Comparison of ENCODE assay signal across 27 mouse cellular contexts in the genomic region with DNA sequence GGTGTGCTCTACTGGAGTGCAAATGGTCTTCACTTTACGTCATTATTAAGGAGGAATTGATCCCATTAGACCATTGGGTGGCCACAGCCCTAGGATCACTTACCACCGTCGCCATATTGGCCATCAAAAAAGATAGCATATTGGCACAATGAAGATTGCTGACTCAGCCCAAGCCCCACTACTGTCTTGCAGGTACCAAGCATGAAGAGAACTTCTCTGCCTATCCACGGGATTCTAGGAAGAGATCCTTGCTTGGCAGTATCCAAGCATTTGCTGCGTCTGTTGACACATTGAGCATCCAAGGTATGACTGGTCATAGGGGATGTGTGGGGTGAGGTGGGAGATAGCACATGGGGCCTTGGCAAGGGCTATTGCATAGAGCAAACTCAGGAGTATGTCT. TPM values are rescaled to one million over a fixed set of nuclear protein-coding genes. Genes with fewer than 3 reads are reported as not detected.
"Had no signal": no experiment of that assay in that cellular context is flagged by ENCODE, and none has a peak within 500 bp of the region (broad histone marks: within the 10 kb centered on the region; RNA-seq: fewer than 3 reads in every experiment).

No protein-coding gene starts in this region.

- H3K27me3 ChIP-seq: megakaryocyte, embryonic 14.5 days; midbrain, embryonic 13.5 days; neural tube, embryonic 12.5 days had no signal

- H3K4me3 ChIP-seq: megakaryocyte, embryonic 14.5 days; midbrain, embryonic 13.5 days; midbrain, embryonic 15.5 days; neural tube, embryonic 12.5 days had no signal

- H3K36me3 ChIP-seq: midbrain, embryonic 13.5 days; midbrain, embryonic 15.5 days; neural tube, embryonic 12.5 days had no signal

- DNase-seq: lung, adult 18-20 months; lung, embryonic 14.5 days; lung, postnatal 14 days; lung, postnatal 36 days; right cerebral cortex, postnatal 25 days; right cerebral cortex, postnatal 4 days; spleen, adult 18-20 months; thymus, adult 18-20 months; thymus, postnatal 14 days; thymus, postnatal 36 days had no signal

- H3K27ac ChIP-seq: macrophage; midbrain, embryonic 13.5 days; midbrain, embryonic 15.5 days; neural tube, embryonic 12.5 days had no signal

- H3K9me3 ChIP-seq: midbrain, embryonic 13.5 days; midbrain, embryonic 15.5 days; neural tube, embryonic 12.5 days had no signal

- H3K9ac ChIP-seq: lung, embryonic 14.5 days; midbrain, embryonic 13.5 days; midbrain, embryonic 15.5 days; neural tube, embryonic 12.5 days had no signal

- H3K4me2 ChIP-seq: lung, embryonic 14.5 days; midbrain, embryonic 11.5 days; midbrain, embryonic 13.5 days; midbrain, embryonic 15.5 days; neural tube, embryonic 12.5 days had no signal

RNA-seq across cellular contexts. Expression of a gene that starts 27.6 kb away (rescaled TPM):
- total RNA-seq: megakaryocyte progenitor cell, adult 5-6 weeks; monocyte, adult 5-6 weeks; neutrophil, adult 5-6 weeks had no signal
- polyA plus RNA-seq: macrophage had no signal

RNA-seq across cellular contexts. Expression of a gene that starts 51.1 kb away (rescaled TPM):
- total RNA-seq: megakaryocyte progenitor cell, adult 5-6 weeks; midbrain, postnatal 0 days; monocyte, adult 5-6 weeks; neutrophil, adult 5-6 weeks had no signal
- polyA plus RNA-seq: liver, embryonic 16.5 days; lung, embryonic 14.5 days; lung, embryonic 16.5 days; macrophage; midbrain, embryonic 11.5 days; midbrain, embryonic 13.5 days; midbrain, embryonic 15.5 days; midbrain, postnatal 0 days; neural tube, embryonic 12.5 days; neural tube, embryonic 14.5 days; small intestine, adult 2 months; stomach, embryonic 14.5 days; stomach, embryonic 16.5 days; thymus, postnatal 0 days had no signal
